Mouse (Mus musculus): ENCODE data around the gene Tmtc1.

The Tmtc1 gene

GRCm38 (mm10) chr6:148244836-148245235 lies 199.4 kb downstream of the Tmtc1 start:
- no peak for DNase-seq (ENCODE audit: low read depth, low spot score)

- peak; percentile 73 for DNase-seq (ENCODE audit: low read depth, low spot score)
Observed at GRCm38 (mm10) chr6:148242304-148242703, 201.9 kb downstream of the Tmtc1 start.

DNA sequence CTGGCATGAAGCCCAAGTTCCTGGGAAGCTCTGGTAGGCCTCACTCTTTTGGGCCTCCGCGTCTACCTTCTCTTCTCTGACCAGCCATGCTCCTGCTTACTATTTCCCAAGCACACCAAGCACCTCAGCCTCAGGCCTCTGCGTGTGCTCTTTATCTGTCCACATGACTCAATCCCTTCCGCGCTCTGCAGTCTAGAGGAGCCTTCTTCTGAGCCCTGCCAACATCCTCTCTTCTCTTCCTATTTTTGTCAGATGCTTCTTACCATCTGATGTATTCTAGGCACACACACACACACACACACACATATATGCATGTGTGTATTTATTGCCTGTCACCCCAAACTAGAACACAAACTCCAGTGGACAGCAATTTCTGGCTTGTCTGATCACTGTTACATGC lies 202.5 kb downstream of the Tmtc1 start:
- no peak for DNase-seq (ENCODE audit: low read depth, low spot score)

DNA sequence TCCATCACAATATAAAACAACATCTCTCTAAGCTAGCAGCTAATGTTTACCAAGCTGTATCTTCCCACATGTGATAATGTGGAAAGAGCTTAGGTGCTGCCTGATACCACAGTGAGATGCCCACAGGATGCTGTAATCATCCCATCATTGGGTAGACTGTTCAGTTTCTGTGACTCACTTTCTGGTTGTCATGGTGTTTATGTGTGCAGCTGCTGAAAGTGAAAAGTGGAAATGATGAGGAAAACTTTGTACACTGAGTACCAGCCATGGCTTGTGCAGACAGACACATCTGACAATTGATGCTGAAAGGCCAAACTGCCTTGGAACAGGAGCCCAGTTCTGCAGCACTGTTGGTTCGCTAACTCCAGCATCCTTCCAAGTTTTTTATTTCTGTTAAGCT lies 204.9 kb downstream of the Tmtc1 start:
- no peak for DNase-seq (ENCODE audit: low read depth, low spot score)

GRCm38 (mm10) chr6:148237453-148237852 lies 206.7 kb downstream of the Tmtc1 start:
- no peak for DNase-seq (ENCODE audit: low read depth, low spot score)

DNA sequence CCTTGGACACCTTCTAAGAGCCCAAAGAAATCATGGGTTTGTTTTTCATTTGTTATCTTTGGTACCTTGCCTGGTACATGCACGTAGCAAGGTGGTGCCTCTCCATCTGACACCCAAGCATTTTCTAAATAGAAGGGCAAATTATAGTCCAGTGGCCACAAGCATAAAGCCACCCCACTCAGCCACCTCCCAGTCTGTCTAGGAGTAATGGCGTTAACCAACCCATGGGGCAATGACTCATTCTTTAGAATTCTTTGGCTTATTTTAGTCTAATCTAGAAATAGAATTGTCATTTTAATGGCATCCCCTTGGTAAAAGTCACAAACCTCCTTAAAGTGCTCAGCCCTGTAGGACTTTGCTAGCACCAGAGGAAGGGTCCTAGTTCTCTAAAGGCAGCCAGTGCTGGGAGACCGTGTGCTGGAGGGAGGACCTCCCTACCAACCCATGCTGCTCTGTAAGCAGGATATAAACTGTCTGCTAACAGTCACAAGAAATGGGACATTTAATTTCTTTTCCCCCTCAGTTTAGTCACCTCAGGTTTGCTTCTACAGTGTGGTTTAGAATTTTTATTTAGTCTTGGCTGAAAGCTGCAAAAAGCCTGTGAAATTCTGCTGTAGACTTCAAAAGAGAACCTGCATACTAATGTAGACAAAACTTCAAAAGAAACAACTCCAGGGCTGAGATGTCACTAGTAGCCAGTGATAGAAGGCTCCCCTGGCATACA lies 209.9 kb downstream of the Tmtc1 start:
- no peak for DNase-seq (ENCODE audit: low read depth, low spot score)

DNA sequence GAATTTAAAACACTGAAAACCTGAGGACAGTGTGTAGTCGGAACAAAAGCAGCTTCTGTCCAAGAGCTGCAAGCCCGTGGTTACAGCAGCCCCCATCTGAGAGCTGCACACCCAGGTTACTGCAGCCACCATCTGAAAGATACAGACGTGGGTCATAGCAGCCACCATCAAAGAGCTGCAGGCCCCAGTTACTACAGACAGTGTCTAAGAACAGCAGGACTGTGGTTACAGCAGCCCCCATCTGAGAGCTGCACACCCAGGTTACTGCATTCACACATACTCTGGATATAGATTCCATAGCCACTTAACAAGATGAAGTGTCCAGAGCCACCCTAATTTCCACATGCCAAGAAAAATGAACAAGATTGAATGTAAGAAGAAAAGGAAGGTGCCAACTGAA lies 216.6 kb downstream of the Tmtc1 start:
- no peak for DNase-seq (ENCODE audit: low read depth, low spot score)

DNA sequence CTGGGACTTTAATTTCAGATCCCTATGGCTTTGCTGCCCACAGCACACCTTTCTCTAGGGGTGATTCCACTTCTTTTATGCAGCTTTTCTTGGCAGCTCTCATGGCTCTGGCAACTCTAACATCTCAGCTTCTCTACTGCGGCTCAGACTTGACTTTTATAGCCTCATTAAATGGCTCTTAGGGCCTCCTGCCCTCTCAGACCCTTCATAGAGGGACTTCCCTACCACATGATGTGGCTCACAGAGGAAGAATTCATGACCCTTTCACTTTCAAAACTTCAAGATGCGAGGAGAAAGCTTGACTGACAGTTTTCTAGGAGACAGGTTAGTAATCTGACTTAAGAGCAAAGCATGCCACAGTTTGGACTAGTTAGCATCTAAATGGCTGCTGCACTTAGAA lies 221.5 kb downstream of the Tmtc1 start:
- no peak for DNase-seq (ENCODE audit: low read depth, low spot score)

DNA sequence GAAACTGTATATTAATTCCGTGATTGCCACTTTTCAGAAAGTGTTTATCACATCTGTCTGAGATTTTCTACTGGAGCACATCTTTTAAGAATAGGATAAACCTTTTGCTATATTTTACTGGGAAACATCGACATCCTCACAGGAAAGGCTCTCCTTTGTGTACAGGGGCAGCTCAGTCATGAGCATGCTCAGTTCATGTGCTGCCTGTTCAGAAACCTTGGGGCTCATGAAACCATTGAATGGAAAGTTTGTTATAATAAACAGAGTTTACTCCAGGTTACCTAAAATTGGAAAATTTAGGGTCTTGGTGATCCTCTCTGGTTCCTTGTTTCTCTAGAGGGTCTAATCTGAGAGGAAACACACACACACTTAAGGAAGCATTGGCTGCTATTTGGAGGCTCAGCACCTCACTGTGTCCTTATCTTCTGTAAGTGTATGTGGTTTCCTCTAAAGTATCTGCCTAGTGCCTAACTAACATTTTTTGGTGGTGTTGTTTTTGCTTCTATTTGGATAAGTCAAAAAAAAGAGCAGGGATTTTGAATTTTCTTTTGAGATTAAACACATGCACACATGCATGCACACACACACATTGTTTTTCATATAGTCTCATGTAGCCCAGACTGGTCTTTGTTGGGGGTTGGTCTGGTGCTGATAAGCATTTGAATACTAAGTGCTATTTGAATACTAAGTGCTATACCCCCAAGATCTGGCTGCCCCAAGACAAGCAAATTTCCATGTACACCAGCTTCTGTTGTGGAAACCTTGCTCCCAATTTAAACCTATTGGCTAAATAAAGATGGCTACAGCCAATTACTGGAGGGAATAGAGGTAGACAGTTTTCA lies 225.7 kb downstream of the Tmtc1 start:
- no peak for DNase-seq (ENCODE audit: low read depth, low spot score)

- peak; percentile 75 for DNase-seq (ENCODE audit: low read depth, low spot score)
Observed at GRCm38 (mm10) chr6:148216752-148217151, 227.4 kb downstream of the Tmtc1 start.

DNA sequence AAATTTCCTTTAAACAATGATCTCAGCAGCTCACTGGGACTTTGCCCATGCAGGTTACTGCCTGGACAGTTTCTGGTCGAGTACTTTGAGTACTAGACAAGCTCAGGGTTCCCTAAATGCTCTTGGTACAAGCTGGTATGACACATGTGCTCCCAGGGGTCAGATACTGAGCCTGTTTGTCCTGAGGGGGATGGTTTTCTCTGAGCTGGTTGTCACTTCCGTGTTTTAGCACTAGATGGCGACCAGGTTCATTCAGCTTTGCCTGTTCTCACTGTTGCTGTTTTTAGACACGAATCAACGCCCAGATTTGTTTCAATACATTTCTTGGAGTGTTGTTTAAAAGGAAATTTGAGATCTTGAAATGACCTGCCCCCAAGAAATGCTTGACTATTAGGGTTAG lies 229.4 kb downstream of the Tmtc1 start:
- peak; percentile 81 for DNase-seq (ENCODE audit: low read depth, low spot score)

DNA sequence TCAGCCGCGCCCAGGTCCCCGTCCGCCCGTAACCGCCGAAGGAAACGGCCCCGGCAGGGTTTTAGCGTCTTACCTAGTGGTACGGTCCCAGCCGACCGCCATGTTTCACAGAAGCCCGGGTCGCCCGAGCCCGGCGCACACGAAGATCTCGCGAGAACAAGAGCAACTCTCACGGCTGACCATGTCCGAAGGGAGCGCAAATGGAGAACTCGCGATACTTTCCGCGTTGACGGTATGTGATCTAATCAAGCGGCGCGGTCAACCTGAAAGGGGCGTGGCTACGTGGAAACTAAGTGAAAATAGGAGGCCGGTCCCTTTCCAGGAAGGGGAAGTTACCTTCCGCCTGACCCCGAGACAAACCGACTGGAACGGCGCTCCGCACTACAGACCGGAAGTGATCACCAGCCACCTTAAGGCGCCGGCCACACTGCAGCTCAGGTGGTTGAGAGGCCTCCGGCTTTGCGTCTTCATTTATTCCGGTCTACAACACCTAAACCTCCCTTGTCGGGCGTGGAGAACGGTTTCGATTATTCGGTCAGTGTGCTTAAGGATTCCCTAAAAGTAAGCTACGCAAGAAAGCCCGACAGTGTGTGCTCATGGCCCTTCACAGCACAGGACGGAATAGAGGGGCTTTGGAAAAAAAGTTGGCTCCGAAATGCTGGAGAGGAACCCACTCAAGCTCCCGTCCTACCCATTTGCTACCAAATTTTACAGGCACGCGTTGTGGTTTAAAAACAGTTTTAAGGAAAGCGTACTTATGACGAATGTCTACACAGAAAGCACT lies 232.1 kb downstream of the Tmtc1 start, which contains the start of gene Ergic2:
TSS of gene Ergic2 (minus strand) at position 478 of the 784 bp plus-strand sequence.
- DNase-seq (ENCODE audit: low read depth, low spot score): peak; percentile 100

- DNase-seq (ENCODE audit: low read depth, low spot score): no peak
Observed at GRCm38 (mm10) chr6:148211391-148211876, 232.8 kb downstream of the Tmtc1 start.

GRCm38 (mm10) chr6:148207522-148207921 lies 236.7 kb downstream of the Tmtc1 start:
- DNase-seq (ENCODE audit: low read depth, low spot score): no peak

DNA sequence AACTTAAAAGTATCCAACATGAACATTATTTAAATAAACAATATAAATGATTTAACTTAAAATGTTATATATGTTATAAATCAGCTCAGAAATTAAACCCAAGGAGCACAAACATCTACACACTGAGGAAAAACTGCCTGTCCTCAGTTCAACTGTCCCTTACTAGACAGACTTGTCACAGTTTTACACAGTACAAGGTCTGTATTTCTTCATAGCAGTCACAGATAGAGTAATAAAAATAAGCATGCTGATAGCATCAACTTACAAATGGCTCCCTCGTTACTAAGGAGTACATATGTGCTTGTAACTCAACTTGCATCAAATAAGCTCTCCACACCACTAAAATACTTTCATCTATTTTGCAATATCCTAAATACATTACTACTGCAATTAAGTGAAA lies 239.1 kb downstream of the Tmtc1 start:
- DNase-seq (ENCODE audit: low read depth, low spot score): no peak

GRCm38 (mm10) chr6:148199729-148200128 lies 244.5 kb downstream of the Tmtc1 start:
- no peak for DNase-seq (ENCODE audit: low read depth, low spot score)

DNA sequence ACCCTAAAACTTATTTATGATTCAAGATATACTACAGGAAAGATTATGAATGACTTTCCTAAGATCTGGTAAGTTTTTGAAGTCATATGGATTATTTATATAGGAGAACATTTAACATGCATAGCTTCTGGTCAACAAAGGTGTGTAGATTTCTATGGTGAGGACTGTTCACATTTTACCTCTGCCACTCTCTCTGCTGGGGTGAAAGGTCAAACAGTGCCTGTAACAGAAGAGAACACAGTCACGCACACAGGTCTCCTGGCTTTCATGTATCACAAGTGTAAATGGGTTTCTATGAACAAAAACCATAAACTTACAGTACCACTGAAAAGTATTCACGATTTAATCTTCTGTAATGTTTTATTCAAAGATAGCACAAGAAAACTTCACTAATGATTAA lies 245.0 kb downstream of the Tmtc1 start:
- no peak for DNase-seq (ENCODE audit: low read depth, low spot score)

- DNase-seq (ENCODE audit: low read depth, low spot score): no peak
Observed at GRCm38 (mm10) chr6:148193972-148194701, 250.1 kb downstream of the Tmtc1 start.

GRCm38 (mm10) chr6:148185694-148186093 lies 258.5 kb downstream of the Tmtc1 start:
- no peak for DNase-seq (ENCODE audit: low read depth, low spot score)

All from A20 (cell line).